Mouse (Mus musculus): ENCODE results near the gene P4ha3.
A peak's percentile ranks its signal among the peaks of the same experiment; 100 is the strongest.
"Not testable (repeated sequence)": the region's sequence is repeated elsewhere in the genome, so short reads cannot be mapped to it uniquely, and the experiment has no call there.

The P4ha3 gene

DNA sequence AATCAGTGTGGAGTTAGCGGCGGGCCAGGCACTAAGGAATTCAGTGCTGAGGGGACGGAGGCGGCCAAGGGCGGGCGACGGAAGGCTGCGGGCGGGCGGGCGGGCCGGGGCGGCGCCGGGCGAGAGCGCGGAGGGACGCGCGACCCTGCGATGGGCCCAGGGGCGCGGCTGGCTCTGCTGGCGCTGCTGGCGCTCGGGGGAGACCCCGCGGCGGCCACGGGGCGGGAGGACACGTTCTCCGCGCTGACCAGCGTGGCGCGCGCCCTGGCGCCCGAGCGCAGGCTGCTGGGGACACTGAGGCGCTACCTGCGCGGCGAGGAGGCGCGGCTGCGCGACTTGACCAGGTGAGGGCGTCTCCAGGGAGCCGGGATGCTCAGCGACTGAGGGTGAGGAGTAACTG, at the start of gene P4ha3:
P4ha3 (plus strand) TSS at position 138 of the 400 bp plus-strand sequence.
- DNase-seq (ENCODE audit: low read depth), result no peak

DNA sequence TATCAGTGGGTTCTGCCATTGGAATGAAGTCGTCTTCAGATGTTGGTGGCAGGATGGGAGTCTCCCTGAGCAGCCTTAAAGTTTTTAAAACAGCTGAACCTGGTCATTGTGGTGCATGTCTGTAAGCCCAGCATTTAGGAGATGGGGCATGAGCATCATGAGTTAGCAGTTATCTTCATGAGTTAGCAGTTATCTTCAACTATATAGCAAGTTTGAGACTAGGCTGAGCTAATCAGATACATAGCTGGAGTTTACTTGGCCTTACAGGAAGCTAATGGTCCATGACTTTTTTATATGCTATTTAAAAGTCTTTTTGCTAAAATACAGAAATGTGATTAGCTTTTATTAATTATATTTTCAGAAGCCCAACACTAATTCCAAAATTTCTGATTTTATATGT, 47.0 kb upstream of the P4ha3 start:
- DNase-seq (ENCODE audit: low read depth), result no peak

DNA sequence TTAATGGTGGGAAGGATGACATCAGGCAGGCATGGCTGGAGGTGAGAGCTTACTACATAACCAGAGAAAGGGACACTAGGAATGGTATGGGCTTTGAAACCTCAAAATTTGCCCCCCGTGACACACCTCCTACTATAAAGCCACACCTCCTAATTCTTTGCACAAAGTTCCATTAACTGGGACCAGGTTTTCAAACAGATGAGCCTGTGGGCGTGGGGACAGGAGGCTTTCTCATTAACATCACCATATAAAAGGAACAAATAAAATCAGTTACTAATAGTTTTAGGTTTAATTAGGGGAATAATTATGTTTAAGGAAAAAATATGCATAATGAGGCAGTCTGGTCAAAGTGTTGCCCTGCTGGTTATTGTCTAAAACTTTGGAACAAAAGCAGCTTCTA, 44.7 kb upstream of the P4ha3 start:
- no peak for DNase-seq (ENCODE audit: low read depth)

GRCm38 (mm10) chr7:100243007-100243406, 42.3 kb upstream of the P4ha3 start:
- no peak for DNase-seq (ENCODE audit: low read depth)

GRCm38 (mm10) chr7:100244225-100244624, 41.1 kb upstream of the P4ha3 start:
- no peak for DNase-seq (ENCODE audit: low read depth)

DNA sequence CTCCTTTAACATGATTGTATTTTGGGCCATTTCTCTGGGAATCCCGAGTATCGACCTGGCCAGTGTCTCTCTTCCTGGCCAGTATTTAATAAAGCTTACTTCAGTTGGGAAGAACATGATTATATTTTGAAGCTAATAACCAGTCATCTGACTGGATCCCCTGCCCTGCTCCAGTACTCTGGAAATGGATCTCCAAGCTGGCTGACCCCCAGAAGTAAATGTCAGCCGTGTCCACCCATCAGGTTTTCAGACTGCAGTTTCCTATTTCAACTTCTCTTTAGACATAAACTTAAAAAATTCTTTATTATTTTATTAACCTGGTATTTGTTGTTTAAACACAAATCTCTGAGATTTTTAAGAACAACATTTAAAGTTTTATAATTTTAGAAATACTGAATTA, 40.1 kb upstream of the P4ha3 start:
- DNase-seq (ENCODE audit: low read depth), result no peak

DNA sequence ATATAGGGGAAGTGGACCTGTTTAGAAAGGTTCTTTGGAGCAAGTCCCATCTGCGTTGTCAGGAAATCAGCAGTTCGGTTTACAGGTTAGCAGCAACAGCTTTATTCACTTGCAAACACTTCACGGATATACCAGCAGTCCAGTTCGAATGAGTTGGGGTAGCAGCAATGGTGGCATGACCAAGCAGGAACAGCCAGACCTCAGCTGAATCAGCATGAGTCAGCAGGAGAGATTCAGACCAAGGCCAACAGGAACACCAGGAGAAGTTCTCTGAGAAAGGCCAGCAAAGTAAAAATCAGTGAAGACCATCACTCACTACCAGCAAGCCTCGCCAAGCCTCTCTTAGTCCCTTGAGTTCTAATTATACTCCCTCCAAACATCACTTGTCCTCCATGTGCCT, 34.7 kb upstream of the P4ha3 start:
- no peak for DNase-seq (ENCODE audit: low read depth)

GRCm38 (mm10) chr7:100262350-100262749, 23.0 kb upstream of the P4ha3 start:
- no peak for DNase-seq (ENCODE audit: low read depth)

DNA sequence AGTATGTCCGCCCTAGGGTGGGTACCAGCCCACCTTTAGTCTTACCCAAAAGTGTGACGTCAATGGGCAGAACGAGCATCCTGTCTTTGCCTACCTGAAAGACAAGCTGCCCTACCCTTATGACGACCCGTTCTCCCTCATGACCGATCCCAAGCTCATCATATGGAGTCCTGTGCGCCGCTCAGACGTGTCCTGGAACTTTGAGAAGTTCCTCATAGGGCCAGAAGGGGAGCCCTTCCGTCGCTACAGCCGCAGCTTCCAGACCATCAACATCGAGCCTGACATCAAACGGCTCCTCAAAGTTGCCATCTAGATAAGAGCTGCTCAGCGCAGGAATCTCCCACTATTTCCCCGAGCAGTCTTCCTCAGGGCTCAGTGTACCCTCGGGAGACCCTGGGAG, 20.4 kb upstream of the P4ha3 start:
- not testable (repeated sequence) for DNase-seq (ENCODE audit: low read depth)

- no peak for DNase-seq (ENCODE audit: low read depth)
Observed at GRCm38 (mm10) chr7:100272369-100272768, 13.0 kb upstream of the P4ha3 start.

DNA sequence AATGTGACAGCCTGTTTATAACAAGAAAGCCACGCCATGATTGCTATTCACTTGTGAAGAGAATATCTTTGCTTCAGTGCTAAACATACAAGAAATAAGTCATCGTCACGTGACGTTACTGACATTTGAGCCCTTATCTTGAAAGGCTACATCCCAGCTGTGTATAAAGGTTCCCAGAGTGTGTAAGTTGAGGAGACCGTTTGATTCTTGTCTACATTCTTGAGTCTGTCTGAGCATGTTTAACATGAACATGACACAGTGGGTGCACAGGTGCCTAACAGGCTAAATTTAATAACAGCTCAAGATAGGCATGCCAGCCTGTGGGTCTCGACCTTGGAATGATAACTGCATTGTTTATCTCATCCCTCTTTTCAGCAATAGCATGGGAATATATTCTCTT, 10.8 kb upstream of the P4ha3 start:
- no peak for DNase-seq (ENCODE audit: low read depth)

GRCm38 (mm10) chr7:100276397-100276796, 8.9 kb upstream of the P4ha3 start:
- peak; percentile 24 for DNase-seq (ENCODE audit: low read depth)

DNA sequence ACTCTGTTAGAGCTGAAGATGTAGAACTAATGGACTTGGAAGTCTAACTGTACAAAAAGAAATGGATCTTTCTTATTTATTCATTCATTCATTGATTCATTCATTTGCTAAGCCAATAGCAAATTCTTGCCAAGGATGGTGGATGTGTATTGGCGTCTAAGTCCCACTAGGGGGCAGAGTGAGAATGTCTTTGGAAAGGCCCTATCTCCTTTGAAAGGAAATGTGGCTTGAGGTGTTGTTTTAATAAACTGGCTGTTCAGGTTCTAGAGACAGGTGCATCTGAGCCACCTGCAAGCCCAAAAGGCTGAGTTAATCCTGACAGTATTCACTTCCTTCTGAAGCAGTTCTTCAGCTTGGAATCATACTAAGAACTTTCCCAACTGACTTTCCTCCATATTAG, 5.5 kb upstream of the P4ha3 start:
- DNase-seq (ENCODE audit: low read depth), result peak; percentile 51

DNA sequence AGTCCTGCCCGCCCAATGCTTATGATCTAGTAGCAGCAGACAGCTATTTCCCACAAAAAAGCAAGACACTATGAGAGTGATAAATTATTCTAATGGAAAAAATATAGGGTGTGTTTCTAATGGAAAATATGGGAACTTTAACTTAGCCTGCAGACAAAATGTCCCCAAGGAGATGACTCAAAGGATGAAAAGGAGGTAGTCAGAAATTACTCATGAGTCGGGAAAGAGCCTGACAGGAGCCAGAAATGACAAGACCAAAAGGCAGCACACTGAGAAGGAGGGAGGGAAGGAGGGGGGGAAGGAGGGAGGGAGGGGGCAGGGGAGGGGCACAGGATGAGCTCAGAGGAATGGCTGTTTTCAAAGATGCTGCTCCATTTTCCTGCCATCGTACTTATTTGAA, 3.7 kb upstream of the P4ha3 start:
- DNase-seq (ENCODE audit: low read depth), result no peak

- DNase-seq (ENCODE audit: low read depth), result no peak
Observed at GRCm38 (mm10) chr7:100283298-100283697, 2.0 kb upstream of the P4ha3 start.

DNA sequence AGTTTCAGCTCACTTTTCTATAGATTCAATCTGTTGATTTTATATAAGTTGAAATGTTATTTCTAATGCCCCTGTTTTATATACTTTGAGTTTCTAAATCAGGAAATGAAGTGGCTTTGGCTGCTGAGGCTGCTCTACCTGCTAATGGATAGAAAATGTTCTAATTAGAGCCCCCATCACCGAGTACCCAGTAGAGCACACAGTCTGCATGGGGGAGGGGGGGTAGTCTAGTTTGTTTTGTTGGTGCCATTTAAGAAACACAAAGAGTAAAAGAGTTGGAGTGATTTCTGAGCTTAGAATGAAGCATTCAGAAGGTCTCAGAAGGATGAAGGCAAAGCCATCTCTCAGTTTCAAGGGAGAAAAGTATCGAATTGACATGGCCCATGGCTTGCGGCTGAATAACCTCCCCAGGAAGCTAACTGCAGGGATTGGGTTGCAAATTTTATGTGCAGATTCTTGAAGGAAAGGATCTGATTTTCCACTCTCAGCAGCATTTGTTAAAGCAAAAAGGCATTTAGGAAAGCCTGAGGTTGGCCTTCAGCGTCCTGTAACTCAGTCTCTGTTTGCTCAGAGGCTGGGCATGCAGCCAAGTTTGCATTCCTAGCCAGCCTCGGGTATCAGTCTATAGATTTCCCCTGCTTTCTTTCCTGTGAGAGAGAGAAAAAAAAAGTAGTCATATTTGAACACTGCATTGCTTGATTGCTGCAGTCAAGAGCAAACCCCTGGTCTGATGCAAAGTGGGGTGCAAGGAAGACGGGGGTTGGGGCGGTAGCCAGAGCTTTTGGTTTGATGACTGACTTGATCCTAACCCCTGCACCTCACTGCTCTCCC, 2.6 kb downstream of the P4ha3 start:
- DNase-seq (ENCODE audit: low read depth), result no peak

DNA sequence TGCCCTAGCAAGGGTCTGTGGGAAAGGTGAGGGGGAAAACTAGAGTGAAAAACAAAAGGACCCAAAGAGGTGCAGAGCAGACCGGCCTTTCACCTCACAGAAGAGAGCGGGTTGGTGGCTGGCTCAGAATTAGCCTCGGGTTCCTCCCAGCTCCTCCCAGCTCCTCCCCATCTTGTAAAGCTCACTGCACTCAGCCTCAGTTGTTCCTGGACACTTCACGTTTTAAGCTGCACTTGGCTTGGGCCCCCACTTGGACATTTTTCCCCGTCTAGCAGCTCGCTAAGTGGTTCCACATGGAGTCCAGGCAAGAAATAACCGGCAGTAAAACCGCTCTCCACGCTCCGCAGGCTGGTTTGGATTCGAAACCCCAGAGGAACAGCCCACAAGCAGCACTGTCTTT, 3.3 kb downstream of the P4ha3 start:
- DNase-seq (ENCODE audit: low read depth), result no peak

GRCm38 (mm10) chr7:100293546-100293945, 8.2 kb downstream of the P4ha3 start:
- DNase-seq (ENCODE audit: low read depth), result no peak

GRCm38 (mm10) chr7:100295745-100296144, 10.4 kb downstream of the P4ha3 start:
- DNase-seq (ENCODE audit: low read depth), result no peak

GRCm38 (mm10) chr7:100296699-100297098, 11.4 kb downstream of the P4ha3 start:
- no peak for DNase-seq (ENCODE audit: low read depth)

DNA sequence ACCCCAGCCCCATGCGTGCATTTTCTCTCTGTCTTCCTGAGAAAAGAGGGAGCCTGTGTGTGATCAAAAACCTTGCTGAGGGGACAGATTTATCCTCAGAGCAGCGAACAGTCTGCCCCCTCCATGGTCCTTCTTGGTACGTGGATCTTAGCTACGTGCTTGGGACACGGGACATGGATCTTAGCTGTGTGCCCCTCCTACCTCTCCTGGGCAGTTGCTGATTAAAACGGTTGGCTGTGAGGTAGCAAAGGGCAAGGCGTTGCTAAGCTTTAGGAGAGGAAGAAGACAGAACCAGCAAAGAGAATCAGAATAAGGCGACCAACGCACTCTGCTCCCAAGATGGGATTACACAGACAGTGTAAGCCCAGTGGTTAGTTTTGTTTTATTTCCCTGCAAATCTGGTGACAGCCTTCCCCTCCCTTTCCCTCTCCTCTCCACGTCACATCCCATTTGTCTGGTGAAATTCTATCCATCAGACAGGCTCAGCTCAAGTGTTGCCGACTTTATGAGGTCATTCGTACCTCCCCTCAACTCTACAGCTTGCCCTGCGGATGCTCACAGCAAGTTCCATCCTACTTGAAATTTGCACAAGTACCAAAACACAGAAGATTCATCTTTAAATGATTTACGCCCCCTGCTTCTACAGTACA, 13.7 kb downstream of the P4ha3 start:
- DNase-seq (ENCODE audit: low read depth), result no peak

- no peak for DNase-seq (ENCODE audit: low read depth)
Observed at GRCm38 (mm10) chr7:100301390-100301789, 16.1 kb downstream of the P4ha3 start.

DNA sequence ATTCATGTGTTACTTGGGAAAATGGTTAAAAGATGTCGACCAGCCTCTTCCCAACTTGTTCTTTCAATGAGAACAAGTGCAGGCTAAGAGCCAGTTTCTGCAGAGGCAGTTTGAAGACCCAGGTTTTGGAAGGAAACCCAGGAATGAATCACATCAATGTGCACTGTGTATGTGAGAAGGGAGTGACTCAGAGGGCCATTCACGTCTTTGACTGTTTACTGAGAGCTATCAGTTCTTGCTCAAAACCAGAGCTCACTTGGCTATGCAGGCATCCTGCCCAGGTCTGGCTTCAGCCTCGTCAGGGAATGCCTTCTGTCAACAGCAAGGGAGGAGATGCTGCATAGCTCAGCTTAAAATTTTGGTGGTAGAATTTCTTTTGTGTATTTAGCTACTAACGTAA, 17.0 kb downstream of the P4ha3 start:
- DNase-seq (ENCODE audit: low read depth), result no peak

DNA sequence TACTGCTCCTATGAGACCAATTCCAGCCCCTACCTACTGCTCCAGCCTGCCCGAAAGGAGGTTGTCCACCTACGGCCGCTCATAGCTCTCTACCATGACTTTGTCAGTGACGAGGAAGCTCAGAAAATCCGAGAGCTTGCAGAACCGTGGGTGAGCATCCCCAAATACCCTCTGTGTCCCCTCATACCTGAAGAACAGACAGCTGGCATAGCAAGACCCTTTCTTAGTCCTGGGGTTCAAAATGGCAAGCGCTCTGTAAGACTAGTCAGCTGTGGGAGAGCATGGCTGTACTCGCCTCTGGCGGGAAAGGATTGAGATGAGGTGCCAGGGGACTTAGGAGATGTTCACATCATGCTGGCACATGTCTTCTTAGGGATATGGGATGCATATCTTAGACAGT, 20.6 kb downstream of the P4ha3 start:
- no peak for DNase-seq (ENCODE audit: low read depth)
